Mouse (Mus musculus): ENCODE measurements at regions not wholly inside any gene's neighbourhood (a gene's known extent, or its start where the extent isn't known, plus 50 kb on each side); places are given as distances from the start of the nearest gene placed in this dataset.

GRCm38 (mm10) chr9:5424236-5424635 is 79.0 kb downstream of the Casp12 start:
- no peak for TF ChIP-seq CTCF (IDR thresholded peaks at IDR 0.05; ENCODE audit: low read depth)
- 89% methylated on average over 4 of the region's 4 CpGs for WGBS
- no peaks in the 10 kb centered on the region for H3K9me3 ChIP-seq (ENCODE audit: control insufficient read depth)
- no peak overlapping the region for H3K9ac ChIP-seq (ENCODE audit: low read depth, low read length)
- H3K27me3 ChIP-seq (replicated peaks; ENCODE audit: control insufficient read depth, insufficient read depth, low read length): no peaks in the 10 kb centered on the region
- no peak overlapping the region for H3K4me3 ChIP-seq (ENCODE audit: low read depth, low read length)
- H3K4me1 ChIP-seq (replicated peaks; ENCODE audit: control insufficient read depth, insufficient read depth, low read length): no peaks in the 10 kb centered on the region
- ATAC-seq: no peak
- H3K4me2 ChIP-seq (replicated peaks; ENCODE audit: low read depth): no peak overlapping the region
- no peak overlapping the region for H3K27ac ChIP-seq (ENCODE audit: low read depth, low read length)
- no peaks in the 10 kb centered on the region for H3K36me3 ChIP-seq (ENCODE audit: control insufficient read depth, insufficient read depth)

- Histone ChIP-seq H3K9ac (ENCODE audit: low read depth, low read length) (no peak overlapping the region), H3K9me3 (ENCODE audit: control insufficient read depth) (no peaks in the 10 kb centered on the region; the same call in 1 of the 2 replicates), H3K27me3 (replicated peaks; ENCODE audit: control insufficient read depth, insufficient read depth, low read length) (no peaks in the 10 kb centered on the region), H3K27ac (ENCODE audit: low read depth, low read length) (no peak overlapping the region), H3K4me3 (ENCODE audit: low read depth, low read length) (no peak overlapping the region), H3K4me2 (replicated peaks; ENCODE audit: low read depth) (no peak overlapping the region), H3K4me1 (replicated peaks; ENCODE audit: control insufficient read depth, insufficient read depth, low read length) (no peaks in the 10 kb centered on the region), H3K36me3 (ENCODE audit: control insufficient read depth, insufficient read depth) (no peaks in the 10 kb centered on the region)
- no peak for ATAC-seq
- WGBS: 83% methylated on average over 2 of the region's 2 CpGs
- no peak for TF ChIP-seq CTCF (IDR thresholded peaks at IDR 0.05; ENCODE audit: low read depth)
These were observed 103.0 kb downstream of the Casp12 start for GRCm38 (mm10) chr9:5448180-5448579.

- Histone ChIP-seq H3K36me3 (ENCODE audit: control insufficient read depth, insufficient read depth) (no peaks in the 10 kb centered on the region), H3K4me2 (replicated peaks; ENCODE audit: low read depth) (no peak overlapping the region), H3K9ac (ENCODE audit: low read depth, low read length) (no peak overlapping the region), H3K9me3 (ENCODE audit: control insufficient read depth) (no peaks in the 10 kb centered on the region), H3K27me3 (replicated peaks; ENCODE audit: control insufficient read depth, insufficient read depth, low read length) (no peaks in the 10 kb centered on the region), H3K4me1 (replicated peaks; ENCODE audit: control insufficient read depth, insufficient read depth, low read length) (no peaks in the 10 kb centered on the region), H3K27ac (ENCODE audit: low read depth, low read length) (no peak overlapping the region), H3K4me3 (ENCODE audit: low read depth, low read length) (no peak overlapping the region)
- TF ChIP-seq CTCF (IDR thresholded peaks at IDR 0.05; ENCODE audit: low read depth): no peak
- no peak for ATAC-seq
These were observed 111.4 kb downstream of the Casp12 start for GRCm38 (mm10) chr9:5456606-5457005.

- TF ChIP-seq CTCF (IDR thresholded peaks at IDR 0.05; ENCODE audit: low read depth): no peak
- Histone ChIP-seq H3K27ac (ENCODE audit: low read depth, low read length) (no peak overlapping the region), H3K4me1 (replicated peaks; ENCODE audit: control insufficient read depth, insufficient read depth, low read length) (no peaks in the 10 kb centered on the region), H3K9me3 (ENCODE audit: control insufficient read depth) (no peaks in the 10 kb centered on the region), H3K27me3 (replicated peaks; ENCODE audit: control insufficient read depth, insufficient read depth, low read length) (no peaks in the 10 kb centered on the region), H3K4me3 (ENCODE audit: low read depth, low read length) (no peak overlapping the region), H3K9ac (ENCODE audit: low read depth, low read length) (no peak overlapping the region), H3K4me2 (replicated peaks; ENCODE audit: low read depth) (no peak overlapping the region), H3K36me3 (ENCODE audit: control insufficient read depth, insufficient read depth) (no peaks in the 10 kb centered on the region)
- 80% methylated on average over 1 of the region's 1 CpGs for whole genome bisulfite sequencing
- no peak for ATAC-seq
These were observed 126.8 kb downstream of the Casp12 start for GRCm38 (mm10) chr9:5472012-5472411.

- no peak overlapping the region for H3K27ac ChIP-seq (ENCODE audit: low read depth, low read length)
- no peaks in the 10 kb centered on the region for H3K27me3 ChIP-seq (replicated peaks; ENCODE audit: control insufficient read depth, insufficient read depth, low read length)
- H3K36me3 ChIP-seq (ENCODE audit: control insufficient read depth, insufficient read depth): no peaks in the 10 kb centered on the region
- no peaks in the 10 kb centered on the region for H3K4me1 ChIP-seq (replicated peaks; ENCODE audit: control insufficient read depth, insufficient read depth, low read length)
- H3K9me3 ChIP-seq (ENCODE audit: control insufficient read depth): no peaks in the 10 kb centered on the region
- no peak for ATAC-seq
- no peak for TF ChIP-seq CTCF (IDR thresholded peaks at IDR 0.05; ENCODE audit: low read depth)
- no peak overlapping the region for H3K9ac ChIP-seq (ENCODE audit: low read depth, low read length)
- H3K4me3 ChIP-seq (ENCODE audit: low read depth, low read length): no peak overlapping the region
- no peak overlapping the region for H3K4me2 ChIP-seq (replicated peaks; ENCODE audit: low read depth)
These were observed 129.0 kb downstream of the Casp12 start for GRCm38 (mm10) chr9:5474271-5474670.

- no peaks in the 10 kb centered on the region for H3K36me3 ChIP-seq (ENCODE audit: control insufficient read depth, insufficient read depth)
- TF ChIP-seq CTCF (IDR thresholded peaks at IDR 0.05; ENCODE audit: low read depth): peak; percentile 42
- WGBS: 81% methylated on average over 2 of the region's 2 CpGs
- H3K27ac ChIP-seq (ENCODE audit: low read depth, low read length): no peak overlapping the region
- H3K4me2 ChIP-seq (replicated peaks; ENCODE audit: low read depth): no peak overlapping the region
- no peaks in the 10 kb centered on the region for H3K9me3 ChIP-seq (ENCODE audit: control insufficient read depth)
- H3K9ac ChIP-seq (ENCODE audit: low read depth, low read length): no peak overlapping the region
- no peak overlapping the region for H3K4me3 ChIP-seq (ENCODE audit: low read depth, low read length)
- no peaks in the 10 kb centered on the region for H3K4me1 ChIP-seq (replicated peaks; ENCODE audit: control insufficient read depth, insufficient read depth, low read length)
- no peaks in the 10 kb centered on the region for H3K27me3 ChIP-seq (replicated peaks; ENCODE audit: control insufficient read depth, insufficient read depth, low read length)
- no peak for ATAC-seq
These were observed 140.0 kb downstream of the Casp12 start for GRCm38 (mm10) chr9:5485258-5485657.

- WGBS: 72% methylated on average over 2 of the region's 2 CpGs
- H3K27me3 ChIP-seq (replicated peaks; ENCODE audit: control insufficient read depth, insufficient read depth, low read length): no peaks in the 10 kb centered on the region
- no peak for TF ChIP-seq CTCF (IDR thresholded peaks at IDR 0.05; ENCODE audit: low read depth)
- no peak overlapping the region for H3K27ac ChIP-seq (ENCODE audit: low read depth, low read length)
- H3K4me2 ChIP-seq (replicated peaks; ENCODE audit: low read depth): no peak overlapping the region
- no peaks in the 10 kb centered on the region for H3K4me1 ChIP-seq (replicated peaks; ENCODE audit: control insufficient read depth, insufficient read depth, low read length)
- H3K4me3 ChIP-seq (ENCODE audit: low read depth, low read length): no peak overlapping the region
- no peaks in the 10 kb centered on the region for H3K36me3 ChIP-seq (ENCODE audit: control insufficient read depth, insufficient read depth)
- no peak overlapping the region for H3K9ac ChIP-seq (ENCODE audit: low read depth, low read length)
- no peaks in the 10 kb centered on the region for H3K9me3 ChIP-seq (ENCODE audit: control insufficient read depth)
- ATAC-seq: no peak
These were observed 151.6 kb downstream of the Casp12 start for GRCm38 (mm10) chr9:5496837-5497236.

Data from intestine, postnatal 0 days (tissue).